Mouse (Mus musculus): ENCODE measurements around the gene Cd79b.

Gene Cd79b

DNA sequence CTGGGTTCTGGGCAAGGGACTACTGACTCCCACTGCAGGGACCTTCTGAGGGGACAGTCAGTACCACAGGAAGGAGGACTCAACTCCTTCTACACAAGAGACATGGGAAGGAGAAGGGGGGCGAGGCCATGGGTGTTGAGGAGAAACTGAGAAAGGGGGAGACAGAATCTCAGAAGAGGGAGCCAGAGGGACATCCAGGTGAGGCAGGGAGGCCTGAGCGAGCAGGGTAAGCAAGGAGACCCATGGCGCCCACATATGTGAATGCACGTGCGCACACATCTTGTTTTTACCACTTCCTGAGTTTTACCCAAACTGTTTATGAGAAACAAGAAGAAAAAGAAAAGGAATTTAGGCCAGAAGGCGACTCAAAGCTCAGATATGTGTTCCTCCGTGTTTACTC, 3.2 kb upstream of the Cd79b start:
- no peak for DNase-seq

- no peak for DNase-seq
These were observed 1.9 kb upstream of the Cd79b start for GRCm38 (mm10) chr11:106316416-106316815.

GRCm38 (mm10) chr11:106313533-106313932, 1.0 kb downstream of the Cd79b start:
- no peak for DNase-seq

DNA sequence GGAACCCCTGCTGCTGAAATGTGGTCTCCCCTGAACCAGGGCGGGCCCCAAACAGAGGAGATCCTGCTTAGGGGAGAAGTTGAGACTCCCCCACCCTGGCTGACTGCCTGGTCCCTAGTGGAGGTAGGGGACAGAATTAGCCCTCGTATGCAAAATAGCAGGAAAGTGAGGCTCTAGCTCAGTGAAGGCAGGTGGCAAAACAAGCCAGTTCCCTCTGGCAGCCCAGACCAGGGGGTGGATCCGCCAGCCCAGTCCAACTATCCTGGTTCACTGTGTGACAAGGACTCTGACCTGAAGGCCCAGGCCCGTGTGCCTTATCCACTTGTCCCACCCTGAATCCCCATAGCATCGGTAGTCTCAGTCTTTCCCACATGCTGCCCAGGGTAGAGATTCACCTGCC, 4.4 kb downstream of the Cd79b start:
- no peak for DNase-seq

DNA sequence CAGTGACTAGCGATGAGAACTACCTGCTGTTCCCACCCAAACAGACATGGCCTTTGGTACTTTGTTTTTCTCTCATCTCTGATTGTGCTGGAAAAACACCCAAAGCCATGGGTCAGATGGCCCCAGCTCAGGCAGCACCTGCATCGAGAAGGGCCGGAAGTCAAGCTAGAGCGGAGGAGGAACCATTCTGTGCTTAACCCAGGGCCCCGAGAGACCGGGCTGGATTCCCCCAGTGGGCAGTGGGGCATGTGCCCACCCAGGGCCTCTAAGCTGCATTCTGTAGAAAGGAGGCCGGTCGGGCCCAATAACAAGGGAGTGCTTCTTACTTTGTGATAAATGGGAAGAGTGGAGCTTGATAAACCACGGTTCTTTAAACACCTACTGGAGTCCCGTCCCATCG, 6.4 kb downstream of the Cd79b start:
- DNase-seq = no peak

- no peak for DNase-seq
These were observed 7.1 kb downstream of the Cd79b start for GRCm38 (mm10) chr11:106307432-106307831.

GRCm38 (mm10) chr11:106306758-106307157, 7.8 kb downstream of the Cd79b start:
- no peak for DNase-seq

DNA sequence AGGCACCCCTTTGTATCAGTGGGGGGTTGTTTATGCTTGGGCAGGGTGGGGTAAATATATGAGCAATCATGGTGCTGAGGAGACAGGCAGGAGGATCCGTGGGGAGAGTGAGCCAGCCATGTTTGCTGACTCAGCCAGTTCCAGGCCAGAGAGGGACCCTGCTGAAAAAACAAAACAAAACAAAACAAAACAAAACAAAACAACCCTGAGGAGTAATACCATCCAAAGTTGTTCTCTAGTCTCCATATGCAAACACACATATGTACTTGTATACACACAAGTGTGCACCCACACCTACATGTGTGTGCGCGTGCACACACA, 8.5 kb downstream of the Cd79b start:
- DNase-seq = no peak

DNA sequence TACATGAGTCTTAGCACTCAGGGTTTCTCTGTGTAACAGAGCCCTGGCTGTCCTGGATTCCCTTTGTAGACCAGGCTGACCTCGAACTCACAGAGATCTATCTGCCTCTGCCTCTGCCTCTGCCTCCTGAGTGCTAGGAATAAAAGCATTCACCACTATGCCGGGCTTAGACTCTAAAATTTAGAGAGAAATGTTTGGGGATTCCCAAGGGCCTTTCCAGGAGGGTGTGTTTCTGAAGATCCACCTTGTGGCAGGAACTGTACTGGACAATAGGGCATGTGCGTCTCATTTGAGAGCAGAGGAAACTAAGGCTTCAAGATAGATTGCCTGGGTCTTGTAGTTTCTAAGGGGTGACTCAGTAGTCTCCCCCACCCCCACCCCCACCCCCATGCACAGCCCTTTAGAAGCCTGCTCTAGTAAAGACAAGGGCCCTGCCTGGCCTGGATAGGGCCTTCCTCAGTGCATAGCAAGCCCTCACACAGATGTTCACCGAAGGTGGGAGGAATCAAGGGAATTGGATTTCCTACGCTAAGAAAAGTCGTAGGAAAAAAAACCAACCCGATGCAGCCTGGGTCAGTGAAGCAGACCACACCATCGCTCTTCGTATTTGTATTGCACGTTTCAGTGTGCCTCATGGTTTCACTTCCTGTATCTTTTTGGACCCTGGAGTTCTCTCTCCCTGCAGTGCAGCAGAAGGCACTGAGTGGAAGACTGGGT, 9.1 kb downstream of the Cd79b start:
- no peak for DNase-seq

- DNase-seq = peak in 1 of 2 experiments; percentile 62
These were observed 11.9 kb downstream of the Cd79b start for GRCm38 (mm10) chr11:106302634-106303033.

DNA sequence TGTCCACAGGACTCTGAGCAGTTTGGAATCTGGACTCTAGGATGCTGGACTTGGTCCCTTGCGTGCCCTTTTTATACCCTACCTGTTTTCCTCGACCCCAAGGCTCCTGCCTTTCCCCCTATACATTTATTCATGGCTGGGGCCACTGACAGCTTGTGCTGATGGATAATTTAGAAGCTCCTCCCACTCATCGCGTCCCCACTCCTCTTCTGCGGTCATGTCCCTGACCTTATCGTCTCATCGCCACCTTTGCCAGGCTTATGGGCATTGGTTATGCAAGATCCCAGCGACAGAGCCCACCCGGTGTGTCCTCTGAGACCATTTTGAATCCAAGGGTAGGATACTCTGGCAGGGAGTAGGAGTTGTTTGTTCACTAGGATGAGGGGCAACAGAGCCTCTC, 12.8 kb downstream of the Cd79b start, which contains the start of gene Gh:
Gh (minus strand) TSS at position 101 of the 400 bp plus-strand sequence.
- no peak for DNase-seq

GRCm38 (mm10) chr11:106291861-106292260, 22.7 kb downstream of the Cd79b start:
- no peak for DNase-seq

- no peak for DNase-seq
These were observed 24.2 kb downstream of the Cd79b start for GRCm38 (mm10) chr11:106290376-106290775.

DNA sequence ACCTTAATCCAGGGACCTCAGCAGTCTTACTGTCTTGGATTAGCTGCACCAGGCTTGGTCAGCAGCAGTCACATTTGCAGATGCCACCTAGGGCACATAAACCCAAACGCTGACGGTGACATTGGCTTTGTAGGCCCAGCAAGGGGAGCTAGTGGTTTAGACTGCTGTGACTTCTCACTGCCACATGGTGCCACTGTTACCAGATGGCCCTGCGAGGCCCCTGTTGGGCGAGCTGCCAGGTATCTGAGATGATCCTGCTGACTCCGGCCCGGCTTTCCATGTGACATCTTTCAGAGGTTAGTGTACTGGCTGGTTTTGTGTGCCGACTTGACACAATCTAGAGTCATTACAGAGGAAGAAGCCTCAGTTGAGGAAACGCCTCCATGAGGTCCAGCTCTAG, 25.2 kb downstream of the Cd79b start:
- peak; percentile 47 to 65 for DNase-seq

- no peak for DNase-seq
These were observed 27.6 kb downstream of the Cd79b start for GRCm38 (mm10) chr11:106286987-106287386.

DNA sequence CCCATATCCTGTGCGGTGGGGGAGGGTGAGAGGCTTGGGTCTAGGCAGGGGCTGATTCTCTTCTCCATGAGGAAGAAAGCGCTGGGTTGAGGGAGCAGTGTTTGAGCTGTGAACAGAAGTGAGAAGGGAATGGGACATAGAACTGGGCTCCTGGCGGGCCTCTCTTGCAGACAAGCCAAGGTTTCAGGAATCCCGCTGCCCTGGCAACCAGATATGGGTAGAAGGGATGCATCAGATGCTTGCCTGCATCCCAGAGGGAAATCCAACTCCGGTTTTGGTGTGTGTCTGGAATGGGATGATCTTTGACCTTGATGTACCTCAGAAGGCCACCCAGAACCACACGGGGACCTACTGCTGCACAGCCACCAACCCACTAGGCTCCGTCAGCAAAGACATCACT, 28.4 kb downstream of the Cd79b start:
- DNase-seq = no peak

- no peak for DNase-seq
These were observed 30.4 kb downstream of the Cd79b start for GRCm38 (mm10) chr11:106284126-106284525.

DNA sequence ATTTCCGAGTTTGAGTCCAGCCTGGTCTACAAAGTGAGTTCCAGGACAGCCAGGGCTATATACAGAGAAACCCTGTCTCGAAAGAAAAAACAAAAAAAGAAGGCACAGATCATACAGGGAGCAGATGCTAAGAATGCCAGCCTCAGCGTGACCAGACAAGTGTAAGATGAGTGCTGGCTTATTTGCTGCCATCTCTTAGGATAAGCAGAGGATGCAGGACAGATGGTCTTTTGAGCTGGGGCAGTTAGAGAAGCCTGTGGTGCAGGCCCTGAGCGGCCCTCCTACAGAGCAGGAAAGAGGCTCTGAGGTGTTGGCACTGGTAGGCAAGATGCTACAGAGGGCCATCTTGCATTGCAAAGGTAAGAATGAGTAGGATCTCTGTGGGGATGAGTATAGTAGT, 31.2 kb downstream of the Cd79b start:
- DNase-seq = no peak

DNA sequence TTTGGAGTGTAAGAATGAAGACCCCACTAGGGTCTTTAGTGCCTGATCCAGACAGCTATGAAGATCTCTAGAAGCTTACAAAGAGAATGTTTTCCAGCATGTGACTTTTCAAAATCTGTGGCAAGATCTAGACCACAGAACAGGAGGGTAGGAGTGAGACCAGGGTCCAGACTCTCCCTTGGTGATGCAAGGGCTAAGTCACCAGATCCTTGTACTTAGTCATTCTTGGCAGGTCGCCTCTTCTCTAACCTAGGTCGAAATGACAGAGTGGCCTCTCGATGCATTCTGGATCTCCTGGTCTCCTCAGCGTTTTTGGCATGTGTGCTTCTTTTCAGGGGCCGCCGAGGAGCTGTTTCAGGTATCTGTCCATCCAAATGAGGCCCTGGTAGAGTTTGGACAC, 32.1 kb downstream of the Cd79b start:
- DNase-seq = no peak

- DNase-seq = peak; percentile 92 to 96
These were observed 38.1 kb downstream of the Cd79b start, which contains the start of gene Tcam1 for GRCm38 (mm10) chr11:106276454-106276853. Tcam1 (plus strand) TSS chr11:106276672.

GRCm38 (mm10) chr11:106274971-106275411, 39.6 kb downstream of the Cd79b start:
- DNase-seq = peak; percentile 55 to 61

DNA sequence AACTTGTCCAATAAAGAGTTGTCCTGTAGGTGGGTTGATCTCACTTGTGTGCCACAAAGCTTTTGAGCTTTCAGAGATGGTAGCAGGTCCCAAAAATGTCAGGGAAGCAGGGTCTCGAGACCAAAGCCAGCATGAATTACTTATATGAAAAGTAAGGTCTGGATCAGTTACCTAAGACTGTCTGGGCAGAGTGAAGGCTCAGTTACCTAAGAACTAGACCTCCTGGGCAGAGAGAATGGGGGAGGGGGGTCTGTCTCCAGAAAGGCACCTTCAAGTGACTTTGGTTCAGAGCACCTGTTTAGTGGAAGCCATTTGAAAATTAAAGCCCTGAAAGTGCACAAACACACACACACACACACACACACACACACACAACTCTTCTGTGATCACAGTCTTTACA, 40.2 kb downstream of the Cd79b start:
- no peak for DNase-seq

GRCm38 (mm10) chr11:106273811-106274210, 40.8 kb downstream of the Cd79b start:
- no peak for DNase-seq

GRCm38 (mm10) chr11:106273311-106273684, 41.3 kb downstream of the Cd79b start:
- no peak for DNase-seq

DNA sequence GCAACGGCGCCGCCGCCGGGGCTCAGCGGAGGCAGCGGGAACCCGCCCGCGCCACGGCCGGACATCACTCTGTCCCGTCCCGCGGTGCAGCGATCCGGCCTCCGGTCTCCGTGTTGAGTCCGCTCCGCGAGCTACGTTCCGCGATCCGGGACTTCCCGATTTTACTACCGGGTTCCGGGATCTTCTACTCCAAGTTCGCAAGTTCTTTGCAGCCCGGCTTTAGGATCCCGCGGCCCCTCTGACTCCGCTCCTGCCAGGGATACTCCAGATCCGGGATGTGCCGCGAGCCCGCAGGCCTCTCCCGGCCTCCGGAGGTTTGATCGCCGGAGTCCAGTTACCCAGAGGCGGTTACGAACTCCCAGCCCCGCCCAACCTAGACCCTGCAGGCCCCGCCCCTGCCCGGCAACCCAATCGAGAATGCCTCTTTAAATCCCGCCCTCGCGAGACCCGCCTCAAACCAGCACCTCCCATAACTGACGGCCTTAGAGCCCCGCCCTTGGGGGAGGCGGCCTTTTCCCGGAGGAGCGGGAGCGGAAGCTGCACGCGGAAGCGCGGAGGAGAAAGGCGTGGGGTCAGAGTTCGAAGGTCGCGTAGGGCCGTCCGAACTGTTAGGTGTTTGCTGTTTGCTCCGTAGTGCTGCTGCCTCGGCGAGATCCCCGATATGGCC, 41.8 kb downstream of the Cd79b start, which contains the start of gene Smarcd2:
Smarcd2 (minus strand) TSS at position 329 of the 667 bp plus-strand sequence.
- peak; percentile 100 for DNase-seq
